In genomic region chr1:153317486-153318260, GRCm38 (mm10) we compare ENCODE assay signal across 10 mouse cellular contexts. TPM values are rescaled to one million over a fixed set of nuclear protein-coding genes. Genes with fewer than 3 reads are reported as not detected.
A peak's percentile ranks its signal among the peaks of the same experiment; 100 is the strongest.
DNase-seq lines count a peak whose midpoint lies in the region; ATAC-seq and TF ChIP-seq lines count a peak whose summit lies in the region.
"Had no signal": no experiment of that assay in that cellular context is flagged by ENCODE, and none has a peak within 500 bp of the region (broad histone marks: within the 10 kb centered on the region; RNA-seq: fewer than 3 reads in every experiment).

No protein-coding gene starts in this region.

- DNase-seq in heart, adult 8-10 months (ENCODE audit: low spot score), result peak; percentile 48
- no peak for DNase-seq in heart, postnatal 14 days
- DNase-seq in spleen, adult 18-20 months, result peak; percentile 37 to 42
- no peak for DNase-seq in spleen, adult 12 weeks (ENCODE audit: low spot score)
- DNase-seq in heart, postnatal 4 days, result peak; percentile 33
- no peak for DNase-seq in stomach, postnatal 0 days (ENCODE audit: low spot score)
- no peak for DNase-seq in cerebellum, adult 18-20 months
- DNase-seq: adrenal gland, adult 2 months; forebrain, postnatal 0 days had no signal

- H3K4me3 ChIP-seq in stomach, postnatal 0 days (ENCODE audit: low read depth, low read length), result no peak overlapping the region

- peak overlapping the region; percentile 30; the same call in 1 of the 2 replicates for H3K27ac ChIP-seq in stomach, postnatal 0 days (replicated peaks)

- H3K27me3 ChIP-seq in stomach, postnatal 0 days (ENCODE audit: control insufficient read depth, insufficient read depth, low read length), result no peaks in the 10 kb centered on the region

- peaks cover 3% of the 10 kb centered on the region for H3K4me1 ChIP-seq in stomach, postnatal 0 days (replicated peaks; ENCODE audit: control insufficient read depth, insufficient read depth)

- TF ChIP-seq EP300 in stomach, postnatal 0 days (optimal IDR thresholded peaks at IDR 0.05), result no peak

- H3K9ac ChIP-seq in stomach, postnatal 0 days (ENCODE audit: low read length), result no peak overlapping the region
- H3K9ac ChIP-seq: forebrain, postnatal 0 days had no signal

- intact Hi-C loops in heart, postnatal 14 days (cut with DNase I), result no loop called here

- no peak for ATAC-seq in stomach, postnatal 0 days (ENCODE audit: low FRiP score, low TSS enrichment)
- no peak for ATAC-seq in megakaryocyte-erythroid progenitor cell, adult 5-6 weeks (replicated peaks; ENCODE audit: low FRiP score, low TSS enrichment, poor library complexity, severe bottlenecking)
- ATAC-seq: forebrain, postnatal 0 days had no signal

- TF ChIP-seq CTCF in stomach, postnatal 0 days (IDR thresholded peaks at IDR 0.05; ENCODE audit: low read depth), result no peak

- 63% methylated on average over 16 of the region's 16 CpGs for WGBS in stomach, postnatal 0 days

- no peaks in the 10 kb centered on the region for H3K36me3 ChIP-seq in stomach, postnatal 0 days (ENCODE audit: control insufficient read depth, insufficient read depth, low read length)

- H3K9me3 ChIP-seq in stomach, postnatal 0 days (ENCODE audit: control insufficient read depth, low read length), result no peaks in the 10 kb centered on the region

- no peak overlapping the region for H3K4me2 ChIP-seq in stomach, postnatal 0 days (replicated peaks; ENCODE audit: low read depth)

RNA-seq across cellular contexts. Expression of gene Lamc1, which starts 14.9 kb away (rescaled TPM):
- 100 to 1,000 TPM in 2 of 4 experiments, 10 to 100 TPM in 2; 83.2 to 109 (median 98.8) TPM for total RNA-seq in heart, adult 8-10 months (2022)
- total RNA-seq in heart, postnatal 14 days (2021), result 100 to 1,000 TPM; 303 to 323 TPM
- 100 to 1,000 TPM; 351 to 364 TPM for total RNA-seq in heart, postnatal 4 days (2021)
- polyA plus RNA-seq in stomach, postnatal 0 days (2015; fragmentation: Nextera tagmentation; extraction: Ambion mirVana), result 41.6 and 41.8 TPM in 2 replicates
- 2.7 and 3.0 TPM in 2 replicates for total RNA-seq in megakaryocyte-erythroid progenitor cell, adult 5-6 weeks (2014; fragmentation: Nextera tagmentation)
- total RNA-seq in megakaryocyte-erythroid progenitor cell, adult 5-6 weeks (2017), result 0.91 and 1.3 TPM in 2 replicates

Comparison
In these comparisons a context has a peak if more than half of its experiments do, and no peak if none do; other contexts are left out.
1. DNase-seq: peak in heart, adult 8-10 months (single experiment), spleen, adult 18-20 months (2 of 2) and heart, postnatal 4 days (single experiment); none in heart, postnatal 14 days (0 of 2), spleen, adult 12 weeks (single experiment), stomach, postnatal 0 days (single experiment) and cerebellum, adult 18-20 months (0 of 2).
2. RNA of gene Lamc1, which starts 14.9 kb away (total RNA-seq): 351 to 364 TPM in heart, postnatal 4 days, 303 to 323 TPM in heart, postnatal 14 days and 83.2 to 109 TPM in heart, adult 8-10 months; 0.91 to 3.0 TPM in megakaryocyte-erythroid progenitor cell, adult 5-6 weeks; every median in the first group is over 10 times any median in the second.